8 mouse cellular contexts compared by ENCODE assay signal in genomic region chr14:25695059-25695458, GRCm38 (mm10). TPM values are rescaled to one million over a fixed set of nuclear protein-coding genes. Genes with fewer than 3 reads are reported as not detected.
DNase-seq lines count a peak whose midpoint lies in the region; ATAC-seq and TF ChIP-seq lines count a peak whose summit lies in the region.

No protein-coding gene starts in this region.

- H3K4me3 ChIP-seq in kidney, postnatal 0 days (replicated peaks; ENCODE audit: low read depth, low read length): peak overlapping the region; percentile 79
- peak overlapping the region; percentile 81 for H3K4me3 ChIP-seq in hindbrain, postnatal 0 days (ENCODE audit: low read length)
- peak overlapping the region; percentile 80 for H3K4me3 ChIP-seq in midbrain, postnatal 0 days (ENCODE audit: low read depth, low read length)

- DNase-seq in kidney, postnatal 0 days (ENCODE audit: low spot score): no peak
- no peak for DNase-seq in kidney, postnatal 25 days
- peak; percentile 34 for DNase-seq in c-Kit-positive CD71-positive TER-119-positive erythroid progenitor cells, embryonic 14.5 days (ENCODE audit: low spot score)
- DNase-seq in hindbrain, postnatal 0 days (ENCODE audit: low spot score): no peak
- no peak for DNase-seq in midbrain, postnatal 0 days (ENCODE audit: low spot score)
- no peak for DNase-seq in adrenal gland, postnatal 10 days
- DNase-seq in layer of hippocampus, postnatal 14 days (ENCODE audit: low spot score in 2 of 2): no peak

- no peaks in the 10 kb centered on the region for H3K27me3 ChIP-seq in kidney, postnatal 0 days (ENCODE audit: insufficient read depth, low read length)
- no peaks in the 10 kb centered on the region for H3K27me3 ChIP-seq in hindbrain, postnatal 0 days (ENCODE audit: insufficient read depth, low read length)
- H3K27me3 ChIP-seq in midbrain, postnatal 0 days (ENCODE audit: insufficient read depth, low read length): no peaks in the 10 kb centered on the region

- ATAC-seq in kidney, postnatal 0 days (replicated peaks; ENCODE audit: low FRiP score, low read depth): no peak
- no peak for ATAC-seq in hindbrain, postnatal 0 days
- ATAC-seq in midbrain, postnatal 0 days (ENCODE audit: low FRiP score): no peak
- no peak for ATAC-seq in cerebellum, adult (ENCODE audit: insufficient number of reproducible peaks, low FRiP score, low TSS enrichment)

- H3K9me3 ChIP-seq in kidney, postnatal 0 days (replicated peaks; ENCODE audit: low read length): no peaks in the 10 kb centered on the region
- no peaks in the 10 kb centered on the region for H3K9me3 ChIP-seq in hindbrain, postnatal 0 days (ENCODE audit: low read length)
- H3K9me3 ChIP-seq in midbrain, postnatal 0 days (ENCODE audit: low read length): no peaks in the 10 kb centered on the region

- TF ChIP-seq CTCF in kidney, postnatal 0 days (IDR thresholded peaks at IDR 0.05; ENCODE audit: low read depth): no peak
- TF ChIP-seq CTCF in hindbrain, postnatal 0 days (IDR thresholded peaks at IDR 0.05; ENCODE audit: low read depth): no peak
- TF ChIP-seq CTCF in midbrain, postnatal 0 days (IDR thresholded peaks at IDR 0.05): no peak

- H3K4me1 ChIP-seq in kidney, postnatal 0 days (replicated peaks; ENCODE audit: insufficient read depth, low read length): peaks cover 11% of the 10 kb centered on the region
- H3K4me1 ChIP-seq in hindbrain, postnatal 0 days (ENCODE audit: insufficient read depth, low read length): peaks cover 13% of the 10 kb centered on the region
- H3K4me1 ChIP-seq in midbrain, postnatal 0 days (ENCODE audit: insufficient read depth, low read length): peaks cover 13% of the 10 kb centered on the region

- peak overlapping the region; percentile 76; the same call in 1 of the 2 replicates for H3K9ac ChIP-seq in kidney, postnatal 0 days (ENCODE audit: low read depth, low read length)
- peak overlapping the region; percentile 78 for H3K9ac ChIP-seq in hindbrain, postnatal 0 days (replicated peaks; ENCODE audit: low read length)
- peak overlapping the region; percentile 79 for H3K9ac ChIP-seq in midbrain, postnatal 0 days (replicated peaks; ENCODE audit: low read length, poor library complexity, severe bottlenecking)

- no peak overlapping the region for H3K27ac ChIP-seq in kidney, postnatal 0 days
- no peak overlapping the region for H3K27ac ChIP-seq in hindbrain, postnatal 0 days
- H3K27ac ChIP-seq in midbrain, postnatal 0 days (ENCODE audit: low read depth, low read length): no peak overlapping the region

- peak overlapping the region; percentile 86 for H3K4me2 ChIP-seq in kidney, postnatal 0 days (ENCODE audit: low read length)
- H3K4me2 ChIP-seq in hindbrain, postnatal 0 days (ENCODE audit: low read depth, low read length): peak overlapping the region; percentile 98
- peak overlapping the region; percentile 96 for H3K4me2 ChIP-seq in midbrain, postnatal 0 days (ENCODE audit: low read depth, low read length, poor library complexity, severe bottlenecking)

- peaks cover 32% of the 10 kb centered on the region for H3K36me3 ChIP-seq in kidney, postnatal 0 days (ENCODE audit: insufficient read depth, low read length)
- H3K36me3 ChIP-seq in hindbrain, postnatal 0 days (ENCODE audit: insufficient read depth, low read length): peaks cover 15% of the 10 kb centered on the region
- peaks cover 41% of the 10 kb centered on the region for H3K36me3 ChIP-seq in midbrain, postnatal 0 days (ENCODE audit: insufficient read depth, low read length)

- 48% methylated on average over 6 of the region's 6 CpGs for WGBS in kidney, postnatal 0 days
- WGBS in hindbrain, postnatal 0 days: 61% methylated on average over 6 of the region's 6 CpGs
- 71% methylated on average over 6 of the region's 6 CpGs for whole genome bisulfite sequencing in midbrain, postnatal 0 days

RNA-seq across cellular contexts. Expression of gene Ppif, which starts 1.1 kb away (rescaled TPM):
- polyA plus RNA-seq in kidney, postnatal 0 days (2015; fragmentation: Nextera tagmentation; extraction: Ambion mirVana): 56.5 and 61.2 TPM in 2 replicates
- 55.3 and 55.4 TPM in 2 replicates for total RNA-seq in hindbrain, postnatal 0 days (2014; rRNA removed)
- polyA plus RNA-seq in hindbrain, postnatal 0 days (2015; fragmentation: Nextera tagmentation; extraction: Ambion mirVana): 46.1 and 46.7 TPM in 2 replicates
- 51.4 and 55.8 TPM in 2 replicates for total RNA-seq in midbrain, postnatal 0 days (2014; rRNA removed)
- polyA plus RNA-seq in midbrain, postnatal 0 days (2015; fragmentation: Nextera tagmentation; extraction: Ambion mirVana): 50.2 and 52.2 TPM in 2 replicates
- total RNA-seq in adrenal gland, postnatal 10 days (2021): 10 to 100 TPM; 47.9 to 66.6 TPM
- 10 to 100 TPM; 27.6 to 27.7 TPM for total RNA-seq in layer of hippocampus, postnatal 14 days (2021)
